Mouse (Mus musculus): ENCODE results near the gene Cacnb4. TPM values are rescaled to one million over a fixed set of nuclear protein-coding genes. Genes with fewer than 3 reads are reported as not detected.

Cacnb4 gene
- total RNA-seq, 2 experiments from 2014 or later: 143 to 154 TPM

DNA sequence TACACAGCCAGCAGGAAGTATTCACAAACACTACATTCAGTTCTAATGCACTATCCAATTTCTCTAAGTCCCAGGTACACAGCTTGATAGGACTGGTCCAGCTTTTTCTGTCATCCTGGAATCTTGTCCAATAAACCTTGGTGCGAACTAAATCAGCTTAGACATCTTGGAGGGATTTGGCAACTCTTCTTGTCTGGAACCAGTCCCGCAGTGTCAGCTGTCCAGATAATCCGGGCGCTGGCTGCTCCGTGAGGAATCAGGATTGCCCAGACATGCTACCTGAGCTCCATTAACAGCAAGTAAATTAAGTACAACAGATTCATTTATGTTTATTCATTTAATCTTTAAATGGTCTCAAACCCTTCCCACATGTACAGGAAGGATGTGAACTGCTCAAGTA, 61.2 kb downstream of the Cacnb4 start:
- intact Hi-C loops (cut with DNase I): no loop called here
- no peak for DNase-seq (ENCODE audit: low spot score in 2 of 2)

DNA sequence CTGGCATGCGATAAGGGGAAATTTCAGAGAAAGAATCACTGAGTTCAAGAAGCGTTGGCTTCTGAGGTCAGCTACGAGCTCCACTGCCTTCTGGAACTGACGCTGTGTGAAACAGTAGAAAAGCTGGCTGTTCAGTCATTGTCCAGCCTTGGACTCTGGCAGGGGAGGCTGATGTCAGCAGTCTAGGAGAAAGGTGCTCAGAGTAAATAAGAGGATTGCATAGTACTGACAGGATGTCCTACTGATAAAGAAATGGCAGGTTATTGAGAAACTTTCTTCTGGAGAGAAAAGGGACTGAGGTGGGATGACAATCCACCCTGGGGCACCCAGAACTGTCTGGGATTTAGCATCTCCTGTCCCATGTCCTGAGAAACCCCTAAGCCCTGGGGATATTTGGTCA, 62.7 kb downstream of the Cacnb4 start:
- no peak for DNase-seq (ENCODE audit: low spot score in 2 of 2)
- intact Hi-C loops (cut with DNase I): no loop called here

DNA sequence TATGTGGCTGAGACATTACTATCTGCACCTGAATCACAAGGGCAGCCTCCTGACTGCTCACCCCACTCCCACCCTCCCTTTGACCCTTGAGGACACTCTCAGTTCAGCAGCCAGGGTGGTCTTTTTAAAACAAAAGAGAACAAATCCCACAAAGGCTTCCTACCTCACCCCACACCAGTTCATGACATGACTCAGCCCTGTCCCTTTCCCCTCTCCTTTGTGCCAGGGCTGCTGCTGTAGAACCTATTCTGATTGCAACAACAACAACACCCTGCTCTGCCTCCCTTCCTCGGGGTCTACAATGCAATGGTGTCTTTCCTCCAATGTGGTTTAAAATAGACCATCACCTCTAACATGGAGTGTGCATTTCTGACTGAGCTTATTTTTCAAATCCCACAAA, 67.1 kb downstream of the Cacnb4 start:
- DNase-seq (ENCODE audit: low spot score in 2 of 2): no peak
- intact Hi-C loops (cut with DNase I): no loop called here

DNA sequence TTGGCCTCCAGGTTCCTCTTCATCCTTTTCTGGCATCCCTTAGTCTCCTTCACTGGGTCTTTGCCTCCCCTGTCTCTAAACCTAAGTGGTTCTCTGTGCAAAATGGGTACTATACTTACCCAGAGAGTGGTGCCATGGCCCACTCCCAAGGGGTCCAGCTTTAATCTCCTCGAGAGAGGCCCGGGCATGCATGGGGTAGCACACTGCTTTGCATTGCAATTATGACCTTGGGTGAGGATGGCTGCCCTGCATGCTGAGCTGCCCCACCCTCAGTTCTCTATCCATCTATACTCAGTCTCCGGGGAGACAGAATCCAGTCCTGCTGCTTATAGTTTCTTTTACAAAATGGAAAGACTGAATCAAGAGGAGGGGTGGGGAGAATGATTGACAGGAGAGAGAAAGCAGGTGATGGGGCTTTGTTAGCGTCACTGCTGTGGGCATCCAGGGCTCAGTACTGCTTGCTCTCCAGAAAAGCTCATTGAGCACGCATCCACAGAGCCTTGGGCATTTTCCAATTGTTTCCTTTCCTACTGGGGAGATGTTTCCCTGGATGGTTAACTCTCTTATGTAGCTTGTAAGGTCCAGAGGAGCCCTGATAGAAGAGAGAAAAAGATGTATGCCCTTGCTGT, 68.7 kb downstream of the Cacnb4 start:
- DNase-seq (ENCODE audit: low spot score in 2 of 2): no peak
- intact Hi-C loops (cut with DNase I): no loop called here

- intact Hi-C loops (cut with DNase I): no loop called here
- no peak for DNase-seq (ENCODE audit: low spot score in 2 of 2)
Measured at GRCm38 (mm10) chr2:52606331-52606730, 70.3 kb downstream of the Cacnb4 start.

DNA sequence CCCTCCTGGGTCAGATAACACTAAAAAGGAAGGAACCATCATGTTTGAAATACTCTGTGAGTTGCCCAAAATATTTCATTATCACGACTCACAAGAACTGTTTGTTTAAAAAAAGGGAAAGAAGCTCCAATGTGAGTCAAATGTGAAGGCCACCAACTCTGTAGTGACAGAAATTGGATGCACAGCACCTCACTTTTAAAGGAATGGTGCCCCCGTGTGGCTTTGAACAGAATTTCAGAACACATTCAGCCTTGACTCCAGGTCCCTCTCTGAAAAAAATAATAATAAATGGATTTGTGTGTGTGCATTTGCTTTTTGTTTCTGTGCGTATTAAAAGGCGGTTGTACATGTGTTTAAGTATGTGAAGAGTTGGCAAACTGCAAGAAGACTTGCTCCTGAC, 71.3 kb downstream of the Cacnb4 start:
- DNase-seq (ENCODE audit: low spot score in 2 of 2): peak; percentile 67 to 81
- intact Hi-C loops (cut with DNase I): no loop called here

DNA sequence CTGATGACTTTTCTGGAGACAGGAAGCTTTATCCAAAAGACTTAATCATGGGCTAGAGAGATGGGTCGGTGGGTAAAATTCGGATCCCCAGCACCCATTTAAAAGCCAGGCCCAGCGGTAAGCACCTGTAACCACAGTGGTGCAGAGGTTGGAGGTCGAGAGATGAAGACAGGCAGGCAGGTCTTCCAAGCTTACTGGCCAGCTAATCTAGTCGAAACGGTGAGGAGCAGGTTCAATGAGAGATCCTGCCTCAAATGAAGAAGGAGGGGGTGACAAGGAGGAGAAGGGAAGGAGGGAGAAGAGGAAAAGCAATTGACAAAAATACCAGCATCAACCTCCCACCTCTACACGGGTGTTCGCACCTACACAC, 72.0 kb downstream of the Cacnb4 start:
- DNase-seq (ENCODE audit: low spot score in 2 of 2): no peak
- intact Hi-C loops (cut with DNase I): no loop called here

DNA sequence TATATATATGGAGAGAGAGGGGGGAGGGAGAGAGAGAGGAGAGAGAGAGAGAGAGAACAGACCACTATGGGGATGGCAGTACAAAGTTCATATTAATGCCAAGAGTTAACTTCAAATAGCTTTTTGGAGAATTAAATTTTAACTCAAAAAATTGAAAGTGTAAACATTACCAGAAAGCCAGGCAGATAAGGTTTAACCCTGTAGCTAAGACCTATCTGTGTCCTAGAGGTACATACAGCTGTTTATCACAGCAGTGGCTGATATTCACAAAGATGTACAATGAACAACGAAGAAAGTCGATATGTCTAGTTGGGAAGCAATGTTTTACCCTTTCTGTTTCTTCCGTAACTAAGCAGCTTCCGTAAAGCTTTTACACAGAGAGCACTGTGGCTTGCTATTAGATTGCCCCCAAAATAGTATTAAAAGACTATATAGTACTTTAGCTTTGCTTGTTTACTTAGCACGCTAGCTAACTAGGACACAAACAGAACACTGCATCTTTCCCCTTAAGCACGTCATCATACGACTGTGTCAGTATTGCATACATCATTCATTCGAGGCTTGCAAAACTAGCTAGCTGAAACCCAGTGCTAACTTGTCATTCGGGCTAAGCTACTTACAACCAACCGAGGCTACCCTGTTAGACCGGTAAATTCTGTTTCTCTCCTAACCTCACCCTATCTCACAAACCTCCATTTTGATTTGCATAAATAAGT, 72.5 kb downstream of the Cacnb4 start:
- no peak for DNase-seq (ENCODE audit: low spot score in 2 of 2)
- intact Hi-C loops (cut with DNase I): no loop called here

GRCm38 (mm10) chr2:52603421-52603820, 73.2 kb downstream of the Cacnb4 start:
- no peak for DNase-seq (ENCODE audit: low spot score in 2 of 2)
- intact Hi-C loops (cut with DNase I): no loop called here

DNA sequence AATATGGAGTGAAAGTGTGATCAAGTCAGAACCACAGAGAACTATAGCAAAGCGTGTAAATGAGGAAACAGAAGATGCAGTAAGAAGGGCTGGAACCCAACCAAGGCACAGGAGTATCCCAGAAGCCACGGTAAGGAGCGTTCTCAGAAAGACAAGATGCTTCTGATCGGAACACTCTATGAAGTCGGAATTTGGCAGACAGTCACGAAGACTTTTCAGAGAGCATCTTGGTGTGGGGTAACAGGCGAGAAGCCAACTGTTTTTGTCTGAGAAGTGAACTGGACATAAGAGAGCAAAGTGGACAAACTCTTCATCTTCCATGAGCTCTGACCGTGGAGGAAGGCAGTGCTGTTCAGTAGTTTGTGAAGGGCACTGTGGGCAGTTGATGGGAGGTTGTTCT, 73.7 kb downstream of the Cacnb4 start:
- intact Hi-C loops (cut with DNase I): no loop called here
- no peak for DNase-seq (ENCODE audit: low spot score in 2 of 2)

DNA sequence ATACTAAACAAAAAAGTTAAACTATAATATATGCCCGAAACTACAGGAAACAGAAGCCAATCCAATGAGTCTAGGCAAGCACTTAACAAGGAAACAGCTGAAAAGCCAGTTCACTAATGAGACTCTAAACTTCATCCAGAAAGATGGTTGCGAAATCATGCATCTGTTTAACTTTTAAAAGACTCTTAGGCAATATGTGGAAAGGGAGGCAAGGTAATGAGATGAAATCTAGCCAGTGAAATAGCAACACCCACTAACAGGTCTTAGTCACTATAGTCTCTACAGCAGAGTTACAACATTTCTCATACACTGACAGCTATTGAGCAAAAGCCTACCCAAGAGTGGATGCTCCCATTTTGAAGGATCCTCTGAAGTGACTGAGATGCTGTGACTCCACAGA, 74.4 kb downstream of the Cacnb4 start:
- intact Hi-C loops (cut with DNase I): no loop called here
- no peak for DNase-seq (ENCODE audit: low spot score in 2 of 2)

- intact Hi-C loops (cut with DNase I): no loop called here
- no peak for DNase-seq (ENCODE audit: low spot score in 2 of 2)
Measured at GRCm38 (mm10) chr2:52597511-52597910, 79.1 kb downstream of the Cacnb4 start.

DNA sequence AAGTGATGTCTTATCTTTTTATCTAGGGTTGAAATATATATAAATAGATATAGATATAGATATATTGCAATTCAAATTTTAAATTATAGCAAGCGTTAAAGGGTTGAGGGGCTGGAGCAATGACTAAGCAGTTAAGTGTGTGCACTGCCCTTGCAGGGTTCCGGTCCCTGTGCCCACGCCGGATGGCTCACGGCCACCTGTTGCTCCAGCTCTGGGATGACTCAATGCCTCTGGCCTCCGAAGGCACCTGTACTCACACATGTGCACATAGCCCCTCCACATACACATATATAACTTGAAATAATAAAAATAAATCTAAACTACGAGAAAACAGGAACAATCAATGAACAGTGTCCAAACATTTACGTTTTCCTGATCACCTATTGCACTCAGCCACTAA, 82.8 kb downstream of the Cacnb4 start:
- DNase-seq (ENCODE audit: low spot score in 2 of 2): no peak
- intact Hi-C loops (cut with DNase I): loop anchor here (5.0 kb wide), 1 partner anchor 292 kb away; no protein-coding TSS in a partner anchor

DNA sequence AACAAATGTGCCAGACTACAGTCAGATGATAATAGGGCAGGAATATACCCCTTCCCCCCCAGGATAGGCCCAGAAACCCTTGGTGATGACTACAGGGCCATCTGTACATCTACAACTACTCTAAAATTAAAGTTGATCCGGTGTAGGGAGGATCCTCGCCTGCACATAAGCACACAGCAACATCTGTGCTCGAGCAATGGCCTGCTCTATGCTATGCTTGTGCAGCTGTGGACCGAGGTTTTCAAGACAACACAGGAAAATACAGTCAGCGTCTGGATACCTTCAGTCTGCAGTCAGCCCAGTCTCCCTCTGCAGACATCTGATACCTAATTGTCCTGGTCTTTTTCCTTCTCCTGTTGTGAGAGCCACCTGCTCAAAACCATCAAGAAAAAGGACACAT, 83.4 kb downstream of the Cacnb4 start:
- DNase-seq (ENCODE audit: low spot score in 2 of 2): no peak
- intact Hi-C loops (cut with DNase I): loop anchor here (5.0 kb wide), 1 partner anchor 291 kb away; no protein-coding TSS in a partner anchor

- intact Hi-C loops (cut with DNase I): loop anchor here (2.0 to 5.0 kb wide), 3 partner anchors 166 to 328 kb away; partner anchors contain the start of gene Arl5a
- DNase-seq (ENCODE audit: low spot score in 2 of 2): peak; percentile 90
Measured at GRCm38 (mm10) chr2:52590970-52591347, 85.7 kb downstream of the Cacnb4 start.

GRCm38 (mm10) chr2:52590340-52590969, 86.2 kb downstream of the Cacnb4 start:
- intact Hi-C loops (cut with DNase I): loop anchor here (2.0 to 5.0 kb wide), 3 partner anchors 166 to 328 kb away; partner anchors contain the start of gene Arl5a
- DNase-seq (ENCODE audit: low spot score in 2 of 2): peak; percentile 25 to 30

- intact Hi-C loops (cut with DNase I): no loop called here
- DNase-seq (ENCODE audit: low spot score in 2 of 2): no peak
Measured at GRCm38 (mm10) chr2:52589514-52589913, 87.1 kb downstream of the Cacnb4 start.

DNA sequence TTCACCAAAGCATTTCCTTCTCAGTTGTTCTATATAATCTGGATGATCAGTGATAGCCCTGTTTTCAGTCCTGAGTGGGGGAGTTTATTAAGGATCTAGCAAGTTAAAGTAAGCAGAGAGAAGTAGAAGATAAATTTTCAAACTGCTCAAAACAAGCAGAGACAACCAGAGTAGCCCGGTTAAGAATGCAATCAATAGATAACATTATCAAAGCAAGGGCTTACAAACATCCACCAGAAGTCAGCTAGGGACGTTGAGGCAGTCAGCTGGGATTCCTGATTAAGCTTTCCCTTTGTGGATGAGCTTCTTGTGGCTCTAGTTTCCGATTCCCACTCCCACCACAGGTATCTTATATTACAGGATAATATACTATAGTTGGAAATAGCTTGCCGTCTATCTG, 91.2 kb downstream of the Cacnb4 start:
- no peak for DNase-seq (ENCODE audit: low spot score in 2 of 2)
- intact Hi-C loops (cut with DNase I): no loop called here

GRCm38 (mm10) chr2:52581132-52581781, 95.4 kb downstream of the Cacnb4 start:
- no peak for DNase-seq (ENCODE audit: low spot score in 2 of 2)
- intact Hi-C loops (cut with DNase I): no loop called here

DNA sequence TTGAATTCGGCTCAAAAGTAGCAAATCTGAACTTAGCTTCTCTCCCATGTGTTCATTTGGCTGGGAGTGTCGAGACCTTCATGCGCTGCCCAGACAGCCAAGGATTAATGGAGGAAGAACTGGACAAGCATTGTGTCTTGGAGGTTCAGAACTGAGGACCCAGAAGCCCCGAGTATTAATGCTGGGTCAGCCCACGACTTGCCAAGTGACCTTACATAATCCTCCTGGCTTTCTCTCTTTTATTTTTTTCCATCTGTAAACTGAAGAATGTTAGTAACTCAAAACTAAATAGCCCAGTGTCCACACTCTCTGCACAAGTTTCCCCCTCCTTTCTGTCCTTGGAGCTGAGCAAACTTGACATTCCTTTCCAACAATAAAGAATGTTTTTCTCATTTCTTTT, 95.9 kb downstream of the Cacnb4 start:
- no peak for DNase-seq (ENCODE audit: low spot score in 2 of 2)
- intact Hi-C loops (cut with DNase I): no loop called here
